Comparison of ENCODE assay signal across 21 mouse cellular contexts in the genomic region with DNA sequence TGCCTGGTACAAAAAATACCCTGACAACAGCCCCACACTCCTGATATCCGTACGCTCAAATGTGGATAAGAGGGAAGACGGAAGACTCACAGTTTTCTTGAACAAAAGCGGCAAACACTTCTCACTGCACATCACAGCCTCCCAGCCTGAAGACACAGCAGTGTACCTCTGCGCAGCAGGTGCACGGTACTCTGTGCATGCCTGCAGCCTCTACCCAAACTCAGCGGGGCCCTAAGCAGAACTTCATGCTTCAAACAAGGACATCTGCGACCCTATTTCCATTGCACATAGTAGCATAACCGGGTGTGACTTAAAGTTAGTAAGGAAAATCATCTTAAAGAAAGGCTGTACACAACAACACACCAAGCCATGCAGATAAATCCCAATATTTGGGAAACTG.
DNase-seq lines count a peak whose midpoint lies in the region; ATAC-seq lines count a peak whose summit lies in the region.
"Had no signal": no experiment of that assay in that cellular context is flagged by ENCODE, and none has a peak within 500 bp of the region (broad histone marks: within the 10 kb centered on the region; RNA-seq: fewer than 3 reads in every experiment).

No protein-coding gene starts in this region.

- H3K4me3 ChIP-seq in heart, embryonic 11.5 days (ENCODE audit: low read depth, low read length) = no peak overlapping the region
- H3K4me3 ChIP-seq: embryonic facial prominence, embryonic 13.5 days; embryonic facial prominence, embryonic 15.5 days; forebrain, embryonic 13.5 days; forebrain, embryonic 15.5 days had no signal

- H3K36me3 ChIP-seq in heart, embryonic 11.5 days (ENCODE audit: control insufficient read depth, insufficient read depth, low read length) = no peaks in the 10 kb centered on the region
- H3K36me3 ChIP-seq: embryonic facial prominence, embryonic 13.5 days; embryonic facial prominence, embryonic 15.5 days; forebrain, embryonic 15.5 days had no signal

- no peaks in the 10 kb centered on the region for H3K9me3 ChIP-seq in heart, embryonic 11.5 days (replicated peaks; ENCODE audit: control insufficient read depth, low read length)
- H3K9me3 ChIP-seq: embryonic facial prominence, embryonic 13.5 days; embryonic facial prominence, embryonic 15.5 days; forebrain, embryonic 13.5 days; forebrain, embryonic 15.5 days had no signal

- no peaks in the 10 kb centered on the region for H3K27me3 ChIP-seq in heart, embryonic 11.5 days (ENCODE audit: control insufficient read depth, insufficient read depth, low read length)
- H3K27me3 ChIP-seq: embryonic facial prominence, embryonic 13.5 days; embryonic facial prominence, embryonic 15.5 days; forebrain, embryonic 13.5 days; forebrain, embryonic 15.5 days had no signal

- no peak overlapping the region for H3K4me2 ChIP-seq in heart, embryonic 11.5 days
- H3K4me2 ChIP-seq: embryonic facial prominence, embryonic 13.5 days; embryonic facial prominence, embryonic 15.5 days; forebrain, embryonic 13.5 days; forebrain, embryonic 15.5 days had no signal

- H3K27ac ChIP-seq in heart, embryonic 11.5 days (ENCODE audit: low read depth, low read length) = no peak overlapping the region
- H3K27ac ChIP-seq: embryonic facial prominence, embryonic 13.5 days; embryonic facial prominence, embryonic 15.5 days; forebrain, embryonic 13.5 days; forebrain, embryonic 15.5 days had no signal

- DNase-seq in thymus, postnatal 0 days (ENCODE audit: low spot score) = peak; percentile 54
- peak; percentile 54 for DNase-seq in thymus, postnatal 14 days
- peak; percentile 27 to 56 for DNase-seq in thymus, postnatal 36 days
- DNase-seq in lung, postnatal 4 days = no peak
- no peak for DNase-seq in adrenal gland, adult 18-20 months (ENCODE audit: low spot score in 2 of 2)
- DNase-seq in cerebellum, postnatal 10 days = no peak
- DNase-seq: adrenal gland, adult 8-10 months; adrenal gland, postnatal 14 days; adrenal gland, postnatal 36 days; cerebellum, adult 11-12 months; cerebellum, adult 2 months; cerebellum, adult 9-10 months; cerebellum, postnatal 14 days; cerebellum, postnatal 36 days; embryo, embryonic 11 days; forebrain, postnatal 0 days had no signal

- H3K9ac ChIP-seq in heart, embryonic 11.5 days (ENCODE audit: low read depth, low read length) = no peak overlapping the region
- H3K9ac ChIP-seq: embryonic facial prominence, embryonic 13.5 days; embryonic facial prominence, embryonic 15.5 days; forebrain, embryonic 13.5 days; forebrain, embryonic 15.5 days; forebrain, postnatal 0 days had no signal

- no peak for ATAC-seq in heart, embryonic 11.5 days (replicated peaks; ENCODE audit: insufficient number of reproducible peaks, low FRiP score, low TSS enrichment)
- ATAC-seq: forebrain, embryonic 13.5 days; forebrain, embryonic 15.5 days; forebrain, postnatal 0 days had no signal

- WGBS in heart, embryonic 11.5 days (ENCODE audit: insufficient replicate concordance) = 89% methylated on average over 9 of the region's 9 CpGs

- H3K4me1 ChIP-seq in heart, embryonic 11.5 days (ENCODE audit: control insufficient read depth, insufficient read depth, low read length) = no peaks in the 10 kb centered on the region
- H3K4me1 ChIP-seq: embryonic facial prominence, embryonic 13.5 days; embryonic facial prominence, embryonic 15.5 days had no signal

Comparison
In these comparisons a context has a peak if more than half of its experiments do, and no peak if none do; other contexts are left out.
1. DNase-seq: peak in thymus, postnatal 0 days (single experiment), thymus, postnatal 14 days (single experiment) and thymus, postnatal 36 days (2 of 2); none in lung, postnatal 4 days (0 of 2), adrenal gland, adult 18-20 months (0 of 2) and cerebellum, postnatal 10 days (0 of 2).